Mouse (Mus musculus) ES-Bruce4 (cell line): ENCODE data around the gene Car6. TPM values are rescaled to one million over a fixed set of nuclear protein-coding genes. Genes with fewer than 3 reads are reported as not detected.

ENCODE experiments used
- H3K27ac ChIP-seq: 2 replicates; pipeline ENCODE4 v1.5.1; 2012; ENCODE audit warnings: low read length, inconsistent platforms; ENCODE audit not compliant: insufficient read depth
- H3K27me3 ChIP-seq: 2 replicates; pipeline ENCODE4 v1.6.1; 2012; ENCODE audit warnings: mild to moderate bottlenecking, low read length, inconsistent platforms; ENCODE audit not compliant: control insufficient read depth, poor library complexity, insufficient read depth, severe bottlenecking
- H3K36me3 ChIP-seq: 2 replicates; pipeline ENCODE4 v1.6.1; 2012; ENCODE audit warnings: inconsistent platforms, mild to moderate bottlenecking, low read length, moderate library complexity; ENCODE audit not compliant: control insufficient read depth, poor library complexity, insufficient read depth, severe bottlenecking
- H3K4me1 ChIP-seq: one replicate; pipeline ENCODE4 v1.8.1; 2011; ENCODE audit warnings: low read length; ENCODE audit not compliant: control insufficient read depth, insufficient read depth
- H3K4me3 ChIP-seq: 2 replicates; pipeline ENCODE4 v1.5.1; 2011; ENCODE audit warnings: low read depth, mild to moderate bottlenecking, low read length
- H3K9ac ChIP-seq: 2 replicates; pipeline ENCODE4 v1.6.1; 2012; ENCODE audit warnings: low read depth, mild to moderate bottlenecking, inconsistent platforms; ENCODE audit not compliant: poor library complexity, severe bottlenecking
- H3K9me3 ChIP-seq: replicated peaks from 2 replicates; pipeline ENCODE4 v1.6.1; 2012; ENCODE audit warnings: mild to moderate bottlenecking, low read length, inconsistent platforms; ENCODE audit not compliant: control insufficient read depth, poor library complexity, insufficient read depth, severe bottlenecking
- CTCF ChIP-seq: IDR thresholded peaks from one replicate; pipeline ENCODE4 v1.8.1; 2011; ENCODE audit warnings: low read depth, low read length
- EP300 ChIP-seq: IDR thresholded peaks from 2 replicates; pipeline ENCODE4 v1.6.1; 2011; ENCODE audit warnings: low read depth, low read length; ENCODE audit not compliant: insufficient read depth
- POLR2A ChIP-seq: IDR thresholded peaks from one replicate; pipeline ENCODE4 v1.8.1; 2011; ENCODE audit warnings: low read length; ENCODE audit not compliant: insufficient read depth
- polyA plus RNA-seq: library from polyadenylated mRNA; stranded (reverse); fragments of >200 nt; gene quantifications from 2 replicates; pipeline ENCODE4 v1.2.4, GENCODE M21; 2011; ENCODE audit warnings: low read depth; ENCODE audit not compliant: missing spikeins, insufficient read depth, insufficient read length

Car6 gene
- polyA plus RNA-seq, 1 experiment, result not detected

DNA sequence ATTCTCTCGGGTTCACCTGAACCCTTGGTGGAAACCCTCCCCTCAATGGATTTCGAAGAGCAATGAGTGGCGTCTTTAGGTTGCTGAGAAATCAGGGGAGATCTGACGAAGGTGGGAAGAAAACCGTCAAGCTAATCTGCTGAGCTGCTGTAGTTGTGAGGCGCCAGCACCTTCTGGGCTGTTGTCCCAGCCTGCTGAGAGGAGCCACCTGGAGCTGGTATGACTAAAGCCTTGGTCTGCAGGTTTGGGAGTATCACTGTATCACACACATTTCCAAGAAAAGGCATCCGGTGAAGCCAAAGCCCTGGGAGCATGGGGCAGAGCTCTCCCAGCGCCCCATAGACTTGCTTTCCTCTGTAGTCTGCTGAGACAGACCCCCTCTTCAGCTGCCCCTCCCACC, 30.7 kb upstream of the Car6 start:
- H3K4me1 ChIP-seq, result peaks cover 14% of the 10 kb centered on the region
- H3K9ac ChIP-seq, result no peak overlapping the region
- H3K27ac ChIP-seq, result no peak overlapping the region
- no peaks in the 10 kb centered on the region for H3K9me3 ChIP-seq
- H3K36me3 ChIP-seq, result no peaks in the 10 kb centered on the region
- no peaks in the 10 kb centered on the region for H3K27me3 ChIP-seq
- no peak for TF ChIP-seq EP300
- TF ChIP-seq POLR2A, result no peak
- no peak for TF ChIP-seq CTCF
- H3K4me3 ChIP-seq, result no peak overlapping the region

DNA sequence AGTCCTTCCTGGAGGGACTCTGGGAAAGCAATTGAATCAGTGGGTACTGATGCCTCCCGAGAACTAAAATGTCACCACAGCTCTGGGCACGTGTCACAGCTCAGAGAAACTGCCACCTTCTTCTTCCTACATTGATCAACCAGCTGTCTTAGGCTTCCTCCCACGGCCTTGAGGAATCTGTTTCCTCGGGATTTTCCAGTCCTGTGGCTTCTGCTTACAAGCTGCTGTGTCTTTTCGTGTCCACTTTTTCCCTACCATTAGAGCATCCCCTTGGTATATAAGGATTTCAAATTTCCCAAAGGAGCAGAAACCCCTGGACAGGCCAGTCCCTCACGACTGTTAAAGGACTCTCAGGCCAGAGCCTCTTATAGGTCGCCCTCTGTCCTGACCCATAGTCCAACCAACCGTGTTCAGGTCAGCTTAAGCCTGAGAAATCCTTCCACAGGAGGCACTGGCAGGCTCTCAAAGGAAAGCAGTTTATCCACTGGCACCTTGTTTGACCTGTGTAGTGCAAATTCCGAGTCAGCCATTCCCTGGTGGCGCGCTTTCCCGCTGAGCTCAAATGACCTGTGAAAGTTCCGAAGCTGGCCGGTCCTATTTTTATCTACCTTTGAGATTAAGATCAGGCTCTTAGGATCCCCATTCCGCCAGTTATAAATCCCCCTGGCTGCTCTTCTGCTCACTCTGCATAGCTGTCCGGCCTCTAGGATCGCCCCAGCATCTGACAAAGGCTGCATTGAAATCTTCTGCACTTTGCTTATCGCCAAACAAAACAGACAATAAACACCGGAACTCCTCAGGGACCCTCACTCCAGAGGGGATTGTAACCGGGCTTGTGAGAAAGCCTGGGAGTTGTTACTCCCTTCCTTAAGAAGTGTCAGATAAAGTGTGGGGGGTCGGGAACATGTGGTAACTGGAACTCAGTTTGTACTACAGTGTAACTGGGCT, 29.6 kb upstream of the Car6 start:
- TF ChIP-seq CTCF (no peak), EP300 (peak; percentile 67; the same call in 1 of the 2 replicates)
- H3K4me1 ChIP-seq, result peaks cover 14% of the 10 kb centered on the region
- no peaks in the 10 kb centered on the region for H3K27me3 ChIP-seq
- peak overlapping the region; percentile 14; the same call in 1 of the 2 replicates for H3K9ac ChIP-seq
- no peak overlapping the region for H3K4me3 ChIP-seq
- H3K9me3 ChIP-seq, result no peaks in the 10 kb centered on the region
- H3K36me3 ChIP-seq, result no peaks in the 10 kb centered on the region
- peak overlapping the region; percentile 59 for H3K27ac ChIP-seq

DNA sequence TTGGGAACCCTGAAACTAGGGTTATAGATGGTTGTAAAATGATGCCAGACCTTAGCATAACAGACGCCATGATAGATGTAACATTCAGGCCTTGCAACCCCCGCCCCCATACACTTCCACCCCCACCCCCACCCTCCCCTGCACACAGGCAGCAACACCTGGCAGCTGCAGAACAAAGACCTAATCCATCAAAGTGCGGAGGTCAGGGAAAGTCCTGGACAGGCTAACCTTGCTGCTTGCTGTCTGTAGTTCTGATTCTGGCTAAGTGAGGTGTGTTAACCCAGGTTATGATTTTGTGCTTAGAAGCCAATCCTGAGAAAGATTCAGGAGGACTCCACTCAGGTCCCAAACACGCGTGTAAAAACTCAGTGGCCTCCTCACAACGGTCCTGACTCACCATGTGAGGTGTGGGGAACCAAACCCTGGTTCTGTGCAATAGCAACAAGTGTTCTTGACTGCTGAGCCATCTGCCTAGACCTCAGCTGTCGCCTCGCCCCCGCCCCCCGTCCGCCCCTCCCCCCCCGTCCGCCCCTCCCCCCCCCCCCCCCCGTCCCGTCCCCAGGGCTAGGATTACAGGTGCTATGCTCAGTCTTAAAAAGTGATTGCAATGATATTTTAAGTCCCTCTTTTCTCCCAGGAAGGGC, 28.7 kb upstream of the Car6 start:
- H3K27ac ChIP-seq, result peak overlapping the region; percentile 59
- H3K4me3 ChIP-seq, result no peak overlapping the region
- H3K9me3 ChIP-seq, result no peaks in the 10 kb centered on the region
- H3K36me3 ChIP-seq, result no peaks in the 10 kb centered on the region
- H3K4me1 ChIP-seq, result peaks cover 14% of the 10 kb centered on the region
- no peaks in the 10 kb centered on the region for H3K27me3 ChIP-seq
- H3K9ac ChIP-seq, result no peak overlapping the region
- TF ChIP-seq CTCF (no peak), POLR2A (no peak), EP300 (peak; percentile 69)

DNA sequence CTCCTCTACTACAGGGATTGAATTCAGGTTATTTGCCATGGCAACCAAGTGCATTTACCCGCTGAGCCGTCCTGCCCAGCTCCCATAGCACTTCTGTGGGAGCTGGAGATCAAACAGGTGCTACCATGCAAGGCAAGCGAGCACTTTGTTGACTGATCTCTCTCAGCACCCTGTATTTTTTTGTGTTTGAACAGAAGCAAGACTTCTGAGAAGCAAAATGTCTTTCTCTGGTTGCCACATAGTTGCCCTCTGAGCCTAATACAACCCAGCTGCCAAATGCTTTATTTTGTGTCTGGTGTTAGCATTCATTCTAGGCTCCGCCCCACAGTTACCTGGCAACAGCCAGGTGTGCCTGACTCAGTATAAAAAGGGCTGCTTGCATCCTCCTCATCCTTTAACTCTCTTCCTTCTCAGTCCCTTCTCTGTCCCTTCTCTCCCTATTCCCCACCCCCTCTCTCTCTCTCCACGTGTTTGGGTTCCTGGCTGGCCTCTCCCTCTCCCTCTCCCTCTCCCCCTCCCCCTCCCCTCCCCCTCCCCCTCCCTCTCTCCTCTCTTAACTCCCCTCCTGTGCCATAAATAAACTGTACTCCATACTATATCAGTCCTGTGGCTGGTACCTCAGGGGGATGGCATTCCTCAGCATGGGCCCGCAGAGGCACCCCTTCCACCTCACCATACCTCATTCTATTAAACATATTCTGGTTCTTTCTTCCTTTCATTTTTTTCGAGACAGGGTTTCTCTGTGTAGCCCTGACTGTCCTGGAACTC, 27.6 kb upstream of the Car6 start:
- Histone ChIP-seq H3K9ac (no peak overlapping the region), H3K36me3 (no peaks in the 10 kb centered on the region), H3K9me3 (no peaks in the 10 kb centered on the region), H3K27ac (no peak overlapping the region), H3K4me3 (no peak overlapping the region), H3K4me1 (peaks cover 11% of the 10 kb centered on the region), H3K27me3 (no peaks in the 10 kb centered on the region)
- no peak for TF ChIP-seq CTCF
- no peak for TF ChIP-seq EP300
- TF ChIP-seq POLR2A, result no peak

DNA sequence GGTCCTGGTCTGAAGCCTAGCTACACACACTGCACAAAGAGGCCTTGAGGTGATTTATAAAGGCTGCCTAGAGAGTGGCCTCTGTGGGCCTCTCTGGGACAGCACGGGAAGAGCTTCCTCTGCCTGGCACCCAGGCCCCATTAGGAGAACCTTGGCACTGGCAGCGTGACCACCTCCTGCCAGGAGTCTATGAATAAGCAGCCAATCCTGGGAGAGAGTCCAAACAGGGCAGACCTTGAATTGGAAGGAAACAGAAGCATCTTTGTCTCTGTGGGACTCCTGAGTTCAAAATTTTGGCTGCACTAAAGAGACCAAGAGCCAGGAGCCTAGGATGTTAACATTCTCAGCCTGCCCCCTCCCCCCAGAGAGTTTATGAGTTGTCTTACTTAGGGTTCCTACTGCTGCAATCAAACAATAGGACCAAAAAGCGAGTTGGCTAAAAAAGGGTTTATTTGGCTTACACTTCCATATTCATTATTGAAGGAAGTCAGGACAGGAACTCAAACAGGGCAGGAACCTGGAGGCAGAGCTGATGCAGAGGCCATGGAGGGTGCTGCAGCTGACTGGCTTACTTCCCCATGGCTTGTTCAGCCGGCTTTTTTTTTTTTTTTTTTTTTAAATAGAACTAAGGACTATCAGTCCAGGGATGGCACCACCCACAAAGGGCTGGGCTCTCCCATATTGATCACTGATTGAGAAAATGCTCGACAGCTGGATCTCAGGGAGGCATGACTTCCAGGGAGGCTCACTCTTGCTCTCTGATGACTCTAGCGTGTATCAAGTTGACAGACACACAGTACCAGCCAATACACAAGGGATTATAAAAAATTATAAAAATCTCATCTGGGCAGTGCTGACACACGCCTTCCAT, 25.9 kb upstream of the Car6 start:
- TF ChIP-seq CTCF (no peak), EP300 (no peak), POLR2A (no peak)
- Histone ChIP-seq H3K27me3 (no peaks in the 10 kb centered on the region), H3K9me3 (no peaks in the 10 kb centered on the region), H3K27ac (no peak overlapping the region), H3K4me3 (no peak overlapping the region), H3K4me1 (peaks cover 10% of the 10 kb centered on the region), H3K36me3 (no peaks in the 10 kb centered on the region), H3K9ac (no peak overlapping the region)
